Mouse (Mus musculus): Measurements from ENCODE around the gene Slc25a15. TPM values are rescaled to one million over a fixed set of nuclear protein-coding genes. Genes with fewer than 3 reads are reported as not detected.

The Slc25a15 gene
- polyA plus RNA-seq, 1 experiment from 2014 or later, result 57.8 TPM

GRCm38 (mm10) chr8:22389874-22390273 lies 8.5 kb downstream of the Slc25a15 start:
- TF ChIP-seq EP300 (IDR thresholded peaks at IDR 0.05; ENCODE audit: low read depth), result no peak
- no peak for TF ChIP-seq CTCF (IDR thresholded peaks at IDR 0.05; ENCODE audit: low read depth)
- H3K4me1 ChIP-seq (ENCODE audit: insufficient read depth), result peaks cover 6% of the 10 kb centered on the region
- no peak overlapping the region for H3K4me3 ChIP-seq (ENCODE audit: low read depth, low read length)
- H3K9ac ChIP-seq (replicated peaks), result no peak overlapping the region
- no peaks in the 10 kb centered on the region for H3K9me3 ChIP-seq (ENCODE audit: low read length)
- WGBS (ENCODE audit: insufficient replicate concordance), result 79% methylated on average over 10 of the region's 10 CpGs
- H3K27me3 ChIP-seq (ENCODE audit: insufficient read depth, low read length), result no peaks in the 10 kb centered on the region
- H3K4me2 ChIP-seq (ENCODE audit: low read depth, low read length), result no peak overlapping the region
- H3K36me3 ChIP-seq (replicated peaks; ENCODE audit: insufficient read depth, low read length), result peaks cover 44% of the 10 kb centered on the region
- ATAC-seq, result no peak
- H3K27ac ChIP-seq (ENCODE audit: low read depth), result peak overlapping the region; percentile 83
- no peak for DNase-seq

- TF ChIP-seq EP300 (IDR thresholded peaks at IDR 0.05; ENCODE audit: low read depth) (no peak), CTCF (IDR thresholded peaks at IDR 0.05; ENCODE audit: low read depth) (no peak)
- peaks cover 67% of the 10 kb centered on the region for H3K36me3 ChIP-seq (replicated peaks; ENCODE audit: insufficient read depth, low read length)
- no peak overlapping the region for H3K4me2 ChIP-seq (ENCODE audit: low read depth, low read length)
- peaks cover 6% of the 10 kb centered on the region for H3K4me1 ChIP-seq (ENCODE audit: insufficient read depth)
- DNase-seq (no peak), ATAC-seq (peak; percentile 70)
- no peak overlapping the region for H3K9ac ChIP-seq (replicated peaks)
- no peak overlapping the region for H3K4me3 ChIP-seq (ENCODE audit: low read depth, low read length)
- H3K27me3 ChIP-seq (ENCODE audit: insufficient read depth, low read length), result no peaks in the 10 kb centered on the region
- H3K27ac ChIP-seq (ENCODE audit: low read depth), result 0 out of 2 replicates have a peak overlapping the region, but pooled peaks have one; percentile 44
- 72% methylated on average over 6 of the region's 6 CpGs for WGBS (ENCODE audit: insufficient replicate concordance)
- H3K9me3 ChIP-seq (ENCODE audit: low read length), result no peaks in the 10 kb centered on the region
Measured at GRCm38 (mm10) chr8:22385158-22385557, 13.2 kb downstream of the Slc25a15 start.

GRCm38 (mm10) chr8:22382824-22383595 lies 15.4 kb downstream of the Slc25a15 start:
- Histone ChIP-seq H3K9ac (replicated peaks) (no peak overlapping the region), H3K9me3 (ENCODE audit: low read length) (no peaks in the 10 kb centered on the region), H3K4me1 (ENCODE audit: insufficient read depth) (no peaks in the 10 kb centered on the region), H3K4me2 (ENCODE audit: low read depth, low read length) (no peak overlapping the region), H3K27ac (ENCODE audit: low read depth) (no peak overlapping the region), H3K27me3 (ENCODE audit: insufficient read depth, low read length) (no peaks in the 10 kb centered on the region), H3K36me3 (replicated peaks; ENCODE audit: insufficient read depth, low read length) (peaks cover 57% of the 10 kb centered on the region), H3K4me3 (ENCODE audit: low read depth, low read length) (no peak overlapping the region)
- DNase-seq, result no peak
- WGBS (ENCODE audit: insufficient replicate concordance), result 83% methylated on average over 19 of the region's 19 CpGs
- TF ChIP-seq CTCF (IDR thresholded peaks at IDR 0.05; ENCODE audit: low read depth) (0 out of 2 replicates have a peak, but pooled peaks have one; percentile 2), EP300 (IDR thresholded peaks at IDR 0.05; ENCODE audit: low read depth) (no peak)
- no peak for ATAC-seq

GRCm38 (mm10) chr8:22380934-22381333 lies 17.5 kb downstream of the Slc25a15 start:
- Histone ChIP-seq H3K9me3 (ENCODE audit: low read length) (no peaks in the 10 kb centered on the region), H3K36me3 (replicated peaks; ENCODE audit: insufficient read depth, low read length) (peaks cover 50% of the 10 kb centered on the region)
- ATAC-seq, result no peak

GRCm38 (mm10) chr8:22376903-22377302 lies 21.5 kb downstream of the Slc25a15 start:
- H3K4me1 ChIP-seq (ENCODE audit: insufficient read depth), result no peaks in the 10 kb centered on the region
- H3K9ac ChIP-seq (replicated peaks), result no peak overlapping the region
- DNase-seq (peak; percentile 53), ATAC-seq (peak; percentile 44; the same call in 1 of the 2 replicates)
- H3K4me3 ChIP-seq (ENCODE audit: low read depth, low read length), result no peak overlapping the region
- H3K27me3 ChIP-seq (ENCODE audit: insufficient read depth, low read length), result no peaks in the 10 kb centered on the region
- TF ChIP-seq EP300 (IDR thresholded peaks at IDR 0.05; ENCODE audit: low read depth) (no peak), CTCF (IDR thresholded peaks at IDR 0.05; ENCODE audit: low read depth) (peak; percentile 68)
- peaks cover 24% of the 10 kb centered on the region for H3K36me3 ChIP-seq (replicated peaks; ENCODE audit: insufficient read depth, low read length)
- H3K4me2 ChIP-seq (ENCODE audit: low read depth, low read length), result no peak overlapping the region
- 51% methylated on average over 5 of the region's 5 CpGs for WGBS (ENCODE audit: insufficient replicate concordance)
- no peak overlapping the region for H3K27ac ChIP-seq (ENCODE audit: low read depth)
- H3K9me3 ChIP-seq (ENCODE audit: low read length), result no peaks in the 10 kb centered on the region

More at GRCm38 (mm10) chr8:22380934-22381333, 17.5 kb downstream of the Slc25a15 start:
- Histone ChIP-seq H3K4me3 (ENCODE audit: low read depth, low read length) (no peak overlapping the region), H3K4me2 (ENCODE audit: low read depth, low read length) (no peak overlapping the region), H3K27ac (ENCODE audit: low read depth) (no peak overlapping the region), H3K4me1 (ENCODE audit: insufficient read depth) (no peaks in the 10 kb centered on the region), H3K9ac (replicated peaks) (no peak overlapping the region), H3K27me3 (ENCODE audit: insufficient read depth, low read length) (no peaks in the 10 kb centered on the region)
- no peak for DNase-seq
- TF ChIP-seq EP300 (IDR thresholded peaks at IDR 0.05; ENCODE audit: low read depth) (no peak), CTCF (IDR thresholded peaks at IDR 0.05; ENCODE audit: low read depth) (no peak)
- 93% methylated on average over 11 of the region's 11 CpGs for WGBS (ENCODE audit: insufficient replicate concordance)

GRCm38 (mm10) chr8:22376311-22376710 lies 22.1 kb downstream of the Slc25a15 start:
- no peaks in the 10 kb centered on the region for H3K9me3 ChIP-seq (ENCODE audit: low read length)
- H3K9ac ChIP-seq (replicated peaks), result no peak overlapping the region
- TF ChIP-seq CTCF (IDR thresholded peaks at IDR 0.05; ENCODE audit: low read depth), result no peak
- TF ChIP-seq EP300 (IDR thresholded peaks at IDR 0.05; ENCODE audit: low read depth), result no peak
- H3K4me1 ChIP-seq (ENCODE audit: insufficient read depth), result no peaks in the 10 kb centered on the region
- no peak overlapping the region for H3K27ac ChIP-seq (ENCODE audit: low read depth)
- H3K4me3 ChIP-seq (ENCODE audit: low read depth, low read length), result no peak overlapping the region
- H3K36me3 ChIP-seq (replicated peaks; ENCODE audit: insufficient read depth, low read length), result peaks cover 22% of the 10 kb centered on the region
- DNase-seq (no peak), ATAC-seq (no peak)
- H3K27me3 ChIP-seq (ENCODE audit: insufficient read depth, low read length), result no peaks in the 10 kb centered on the region
- H3K4me2 ChIP-seq (ENCODE audit: low read depth, low read length), result no peak overlapping the region
- WGBS (ENCODE audit: insufficient replicate concordance), result 78% methylated on average over 5 of the region's 5 CpGs

All from liver, postnatal 0 days (tissue).